Mouse (Mus musculus) cortical plate, adult 2 months (tissue): ENCODE results near the gene Rtf2. TPM values are rescaled to one million over a fixed set of nuclear protein-coding genes. Genes with fewer than 3 reads are reported as not detected.

Experiments
- H3K27ac ChIP-seq: fragments of 200-500 bp; 2 replicates; pipeline ENCODE4 v1.5.1; 2012; ENCODE audit warnings: low read length, control low read depth, inconsistent platforms; ENCODE audit not compliant: insufficient read depth
- H3K4me1 ChIP-seq: fragments of 200-500 bp; 2 replicates; pipeline ENCODE4 v1.6.1; 2011; ENCODE audit warnings: low read length; ENCODE audit not compliant: control insufficient read depth, insufficient read depth
- H3K4me3 ChIP-seq: fragments of 200-500 bp; 2 replicates; pipeline ENCODE4 v1.5.1; 2011; ENCODE audit warnings: mild to moderate bottlenecking, low read length, control low read depth; ENCODE audit not compliant: insufficient read depth
- CTCF ChIP-seq: fragments of 200-500 bp; IDR thresholded peaks from 2 replicates; pipeline ENCODE4 v1.5.1; 2011; ENCODE audit warnings: mild to moderate bottlenecking, control low read depth, low read length; ENCODE audit not compliant: insufficient read depth; ENCODE audit errors: extremely low read depth
- POLR2A ChIP-seq: fragments of 200-500 bp; IDR thresholded peaks from 2 replicates; pipeline ENCODE4 v1.6.1; 2011; ENCODE audit warnings: mild to moderate bottlenecking, low read length, control low read depth; ENCODE audit not compliant: insufficient read depth; ENCODE audit errors: extremely low read depth
- polyA plus RNA-seq: library from polyadenylated mRNA; depleted of rRNA; stranded (reverse); fragments of >200 nt; gene quantifications from 2 replicates; pipeline ENCODE4 v1.2.3, GENCODE M21; 2012; rRNA removed

Gene Rtf2
- polyA plus RNA-seq: 83.8 and 87.4 TPM in 2 replicates

DNA sequence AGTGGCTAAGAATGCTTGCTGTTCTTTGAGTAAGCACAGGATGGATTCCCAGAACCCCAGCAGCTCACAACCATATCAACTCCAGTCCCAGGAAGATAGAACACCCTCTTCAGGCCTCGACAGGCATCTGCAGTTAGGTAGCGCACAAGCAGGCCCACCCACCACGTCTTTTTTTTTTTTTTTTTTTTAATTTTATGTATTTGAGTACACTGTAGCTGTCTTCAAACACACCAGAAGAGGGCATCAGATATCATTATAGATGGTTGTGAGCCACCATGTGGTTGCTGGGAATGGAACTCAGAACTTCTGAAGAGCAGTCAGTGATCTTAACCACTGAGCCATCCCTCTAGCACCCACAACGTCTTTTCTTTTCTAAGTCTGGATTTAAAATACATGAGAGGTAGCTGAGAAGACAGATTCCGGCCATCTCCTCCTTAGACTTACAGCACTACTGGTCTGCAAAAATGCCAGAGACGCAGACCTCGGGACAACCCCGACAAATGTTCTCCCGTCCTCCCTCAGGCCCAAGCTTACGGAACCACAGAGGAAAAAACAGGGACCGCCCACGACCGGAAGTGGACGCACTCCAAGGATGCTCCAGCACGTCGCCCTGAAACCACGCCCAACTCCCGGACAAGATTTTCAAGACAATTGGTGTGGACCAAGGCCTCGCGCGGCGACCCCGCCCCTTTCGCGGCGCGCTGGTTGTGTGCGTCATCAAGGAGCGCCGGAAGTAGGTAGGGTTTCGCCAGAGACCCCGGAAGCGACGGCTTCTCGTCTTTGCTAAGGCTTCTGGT lies at the start of gene Rtf2:
Gene Rtf2, plus strand, starts transcription at position 714 of the 797 bp plus-strand sequence.
- Histone ChIP-seq H3K4me1 (peaks cover 7% of the 10 kb centered on the region), H3K27ac (peak within 1 kb of the TSS; percentile 2; the same call in 1 of the 2 replicates), H3K4me3 (peak within 1 kb of the TSS; percentile 92)
- TF ChIP-seq CTCF (no peak), POLR2A (peak; percentile 82)

GRCm38 (mm10) chr2:172392041-172392521 lies 48.3 kb upstream of the Rtf2 start:
- Histone ChIP-seq H3K4me3 (no peak overlapping the region), H3K27ac (no peak overlapping the region)
- TF ChIP-seq POLR2A (no peak), CTCF (no peak)

DNA sequence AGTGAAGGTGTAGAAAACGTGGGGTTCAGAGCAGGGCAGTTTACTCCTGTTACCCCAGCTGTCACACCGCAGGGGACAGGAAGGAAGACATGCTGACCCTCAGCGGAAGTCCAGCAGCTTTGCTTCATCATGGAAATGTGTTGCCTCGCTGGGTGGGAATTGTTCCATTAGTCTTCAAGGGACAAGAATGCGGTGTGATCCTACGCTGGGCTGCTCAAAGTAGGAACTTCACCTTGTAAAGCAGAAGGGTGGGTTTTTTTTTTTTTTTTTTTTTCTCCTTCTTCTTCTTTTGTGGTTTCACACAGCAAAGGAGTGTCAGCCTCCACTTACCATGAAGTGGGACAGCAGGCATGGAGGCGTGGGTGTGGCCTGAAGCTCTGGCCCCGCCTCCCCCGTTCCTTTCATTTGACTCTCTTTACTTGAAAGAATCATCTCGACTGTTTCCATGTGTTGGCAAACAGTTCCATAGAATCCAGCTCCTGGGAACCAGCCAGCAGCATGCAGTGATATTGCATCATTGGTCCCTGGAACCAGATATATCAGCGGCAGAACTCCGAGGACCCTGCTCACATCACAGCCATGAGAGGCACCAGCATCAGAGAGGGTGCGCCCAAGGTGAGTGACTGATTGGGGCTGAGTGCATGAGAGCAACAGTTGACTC lies 46.8 kb upstream of the Rtf2 start, which contains the start of gene Cass4:
Gene Cass4, plus strand, starts transcription at position 404 of the 661 bp plus-strand sequence.
- no peak within 1 kb of the TSS for H3K4me3 ChIP-seq
- no peak within 1 kb of the TSS for H3K27ac ChIP-seq
- no peak for TF ChIP-seq CTCF
- TF ChIP-seq POLR2A: no peak
- H3K4me1 ChIP-seq: peaks cover 5% of the 10 kb centered on the region

More at GRCm38 (mm10) chr2:172392041-172392521, 48.3 kb upstream of the Rtf2 start:
- peaks cover 5% of the 10 kb centered on the region for H3K4me1 ChIP-seq

- H3K4me3 ChIP-seq: no peak overlapping the region
- H3K27ac ChIP-seq: no peak overlapping the region
- peaks cover 5% of the 10 kb centered on the region for H3K4me1 ChIP-seq
- TF ChIP-seq CTCF (no peak), POLR2A (no peak)
Measured at GRCm38 (mm10) chr2:172394052-172394392, 46.3 kb upstream of the Rtf2 start.

- Histone ChIP-seq H3K4me1 (peaks cover 5% of the 10 kb centered on the region), H3K4me3 (no peak overlapping the region), H3K27ac (no peak overlapping the region)
- no peak for TF ChIP-seq POLR2A
Measured at GRCm38 (mm10) chr2:172394671-172395070, 45.7 kb upstream of the Rtf2 start.

DNA sequence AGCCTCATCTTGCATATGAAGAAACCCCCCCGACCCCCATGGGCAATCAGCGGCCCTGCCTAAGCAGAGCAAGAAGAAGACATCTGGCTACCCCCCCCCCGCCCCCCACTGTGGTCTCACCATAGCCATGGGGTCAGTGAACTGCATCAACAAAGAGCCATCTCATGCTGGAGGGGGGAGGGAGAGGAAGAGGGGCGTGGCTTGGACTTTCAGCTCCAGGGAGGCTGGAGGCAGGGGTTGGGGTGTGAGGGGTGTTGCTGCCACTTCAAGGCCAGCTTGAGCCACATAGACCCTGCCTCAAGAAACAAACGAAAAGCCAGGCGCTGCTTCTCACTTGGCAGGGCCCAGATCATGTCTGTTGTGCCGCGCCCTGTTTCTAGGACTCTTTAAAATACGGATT lies 44.4 kb upstream of the Rtf2 start:
- TF ChIP-seq POLR2A (no peak), CTCF (no peak)
- H3K4me3 ChIP-seq: no peak overlapping the region
- no peak overlapping the region for H3K27ac ChIP-seq
- peaks cover 3% of the 10 kb centered on the region for H3K4me1 ChIP-seq

DNA sequence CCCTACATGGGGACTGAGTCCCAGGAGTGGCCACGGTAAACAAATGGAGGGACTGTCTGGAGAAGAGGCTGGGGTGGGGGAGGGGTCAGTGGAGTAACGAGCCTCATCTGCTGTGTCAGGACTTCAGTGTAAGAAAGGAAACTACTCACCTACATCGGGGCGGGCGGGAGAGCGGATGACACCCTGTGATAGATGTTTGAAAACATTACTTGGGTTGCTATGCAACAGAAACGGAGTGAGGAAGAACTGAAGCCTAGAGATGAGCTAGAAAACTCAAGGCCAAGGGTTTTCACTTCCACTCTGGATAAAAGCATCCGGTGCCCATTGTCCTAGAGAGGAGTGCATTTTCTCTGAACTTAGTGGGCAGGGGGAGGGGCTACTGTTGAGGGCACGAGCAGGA lies 40.5 kb upstream of the Rtf2 start:
- H3K4me3 ChIP-seq: no peak overlapping the region
- no peak for TF ChIP-seq CTCF
- TF ChIP-seq POLR2A: no peak
- no peaks in the 10 kb centered on the region for H3K4me1 ChIP-seq
- H3K27ac ChIP-seq: no peak overlapping the region

DNA sequence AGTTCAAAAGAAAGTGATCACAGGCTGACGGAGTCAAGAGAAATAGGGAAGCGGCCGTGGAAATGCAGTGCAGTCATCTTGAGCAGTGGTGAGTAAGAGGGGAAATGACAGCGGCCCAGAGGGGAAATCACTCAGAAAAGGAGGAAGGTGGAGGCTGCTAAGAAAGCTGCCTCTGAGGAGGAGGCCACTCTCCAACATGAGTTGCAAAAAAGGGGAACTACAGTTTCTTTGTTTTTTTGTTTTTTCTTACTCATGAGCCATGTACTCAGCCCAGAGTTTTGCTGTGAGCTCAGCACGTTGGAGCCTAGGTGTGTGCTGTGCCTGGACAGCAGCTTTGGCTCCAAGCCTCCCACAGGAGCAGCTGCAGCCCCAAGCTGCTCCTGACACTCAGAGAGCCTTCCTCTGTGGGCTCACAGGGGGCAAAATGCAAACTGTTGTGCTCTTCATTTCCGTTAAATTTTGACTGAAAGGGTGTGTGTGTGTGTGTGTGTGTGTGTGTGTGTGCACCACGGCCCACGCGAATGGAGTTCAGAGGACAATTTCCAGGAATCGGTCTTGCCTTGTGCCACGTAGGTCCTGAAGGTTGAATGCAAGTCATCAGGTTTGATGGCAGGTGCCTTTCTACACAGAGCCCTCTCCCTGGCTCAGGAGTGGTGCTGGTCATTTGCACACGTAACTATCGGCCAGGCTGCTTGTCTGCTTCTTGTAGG lies 39.1 kb upstream of the Rtf2 start:
- no peak overlapping the region for H3K27ac ChIP-seq
- TF ChIP-seq POLR2A: no peak
- no peak for TF ChIP-seq CTCF
- no peaks in the 10 kb centered on the region for H3K4me1 ChIP-seq
- no peak overlapping the region for H3K4me3 ChIP-seq

DNA sequence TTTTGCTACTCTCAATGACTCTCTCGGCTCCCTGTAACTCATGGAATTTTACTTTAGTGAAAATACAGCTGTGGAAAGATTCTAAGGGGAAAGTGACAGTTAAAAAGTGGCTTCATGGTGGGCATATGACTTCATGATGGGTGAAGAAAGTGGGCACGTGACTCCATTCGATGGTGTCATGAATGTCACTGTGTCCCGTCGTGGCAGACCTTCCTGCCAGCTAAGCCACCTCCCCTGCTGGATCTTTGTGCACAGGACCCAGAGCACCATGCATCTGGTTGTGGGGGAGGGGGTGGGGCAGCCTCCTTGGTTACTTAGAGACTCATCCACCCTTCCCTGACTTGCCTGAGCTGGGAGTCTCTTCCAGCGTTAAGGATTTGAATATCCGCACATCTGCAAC lies 36.1 kb upstream of the Rtf2 start:
- Histone ChIP-seq H3K4me3 (no peak overlapping the region), H3K27ac (no peak overlapping the region), H3K4me1 (no peaks in the 10 kb centered on the region)
- TF ChIP-seq CTCF (no peak), POLR2A (no peak)

DNA sequence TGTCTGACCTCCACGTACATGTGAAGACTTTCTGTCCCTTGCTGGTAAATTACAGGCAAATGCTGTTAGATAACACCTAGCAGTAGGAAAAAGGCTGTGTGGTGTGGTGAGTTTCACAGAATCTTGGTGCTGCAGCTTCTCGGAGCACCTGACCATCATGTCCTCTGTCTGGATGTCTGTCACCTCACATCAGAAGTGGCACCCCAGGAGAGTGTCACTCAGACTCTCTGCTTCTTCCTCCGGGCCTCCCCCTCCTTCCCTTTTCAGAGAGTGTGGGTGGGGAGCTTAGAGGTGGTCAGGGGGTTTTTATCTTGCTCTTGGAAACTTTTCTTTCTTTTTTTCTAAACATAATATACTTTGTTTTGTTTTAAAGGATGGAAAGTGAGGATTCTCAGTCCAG lies 35.3 kb upstream of the Rtf2 start:
- no peak overlapping the region for H3K27ac ChIP-seq
- no peak for TF ChIP-seq POLR2A
- no peak for TF ChIP-seq CTCF
- H3K4me1 ChIP-seq: no peaks in the 10 kb centered on the region
- no peak overlapping the region for H3K4me3 ChIP-seq
